In the genomic region with DNA sequence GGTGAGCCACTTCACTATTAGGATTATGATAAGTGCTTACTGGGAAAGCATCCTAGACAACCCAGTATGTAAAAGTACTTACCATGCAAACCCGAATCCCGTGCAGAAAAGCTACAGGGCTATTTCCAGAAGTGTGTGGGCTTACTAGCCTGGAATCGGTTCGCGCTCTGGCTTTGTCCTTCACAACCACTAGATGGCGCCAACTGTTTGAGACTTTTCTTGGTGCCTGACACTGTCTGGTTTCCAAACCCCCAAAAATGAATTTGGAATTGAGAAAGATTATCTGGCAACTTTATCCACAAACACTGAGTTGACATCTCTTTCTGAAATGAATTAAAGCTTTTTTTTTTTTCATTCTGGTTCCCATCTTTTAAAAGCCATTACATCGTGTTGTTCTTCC, we compare ENCODE assay signal across 9 mouse cellular contexts.
DNase-seq lines count a peak whose midpoint lies in the region; ATAC-seq and TF ChIP-seq lines count a peak whose summit lies in the region.
"Had no signal": no experiment of that assay in that cellular context is flagged by ENCODE, and none has a peak within 500 bp of the region (broad histone marks: within the 10 kb centered on the region; RNA-seq: fewer than 3 reads in every experiment).

No protein-coding gene starts in this region.

- TF ChIP-seq CTCF in thymus, adult 2 months (IDR thresholded peaks at IDR 0.05; ENCODE audit: borderline replicate concordance, control insufficient read depth, extremely low read depth, insufficient read depth, low read length, poor library complexity): no peak

- no peak overlapping the region for H3K4me2 ChIP-seq in forebrain, embryonic 15.5 days (replicated peaks)
- H3K4me2 ChIP-seq in limb, embryonic 13.5 days (replicated peaks): 0 out of 2 replicates have a peak overlapping the region, but pooled peaks have one; percentile 0
- H3K4me2 ChIP-seq: heart, embryonic 13.5 days had no signal

- no peaks in the 10 kb centered on the region for H3K4me1 ChIP-seq in thymus, adult 2 months (replicated peaks; ENCODE audit: control insufficient read depth, insufficient read depth, low read length)
- no peaks in the 10 kb centered on the region for H3K4me1 ChIP-seq in forebrain, embryonic 15.5 days
- H3K4me1 ChIP-seq in limb, embryonic 13.5 days: peaks cover 6% of the 10 kb centered on the region; the same call in 1 of the 2 replicates
- H3K4me1 ChIP-seq: heart, embryonic 13.5 days had no signal

- TF ChIP-seq POLR2A in thymus, adult 2 months (IDR thresholded peaks at IDR 0.05; ENCODE audit: control insufficient read depth, extremely low read depth, insufficient read depth, low read length, poor library complexity): no peak

- peak; percentile 3 for DNase-seq in thymus, adult 2 months
- no peak for DNase-seq in thymus, adult 18-20 months
- DNase-seq in c-Kit-positive CD71-positive TER-119-negative erythroid progenitor cells, embryonic 14.5 days (ENCODE audit: low read depth): peak; percentile 13
- DNase-seq in kidney, adult 8-10 months: peak; percentile 20 to 59
- peak; percentile 10 for DNase-seq in ovary, adult 18-20 months (ENCODE audit: low spot score)
- DNase-seq in urinary bladder, postnatal 4 days (ENCODE audit: low spot score in 2 of 2): peak; percentile 35 to 68

- H3K36me3 ChIP-seq in thymus, adult 2 months (ENCODE audit: control insufficient read depth, insufficient read depth, low read length): no peaks in the 10 kb centered on the region
- no peaks in the 10 kb centered on the region for H3K36me3 ChIP-seq in forebrain, embryonic 15.5 days
- no peaks in the 10 kb centered on the region for H3K36me3 ChIP-seq in limb, embryonic 13.5 days
- H3K36me3 ChIP-seq: heart, embryonic 13.5 days had no signal

- 6% methylated on average over 7 of the region's 7 CpGs for WGBS in thymus, adult 2 months
- 5% methylated on average over 7 of the region's 7 CpGs for WGBS in forebrain, embryonic 15.5 days
- WGBS in limb, embryonic 13.5 days: 4% methylated on average over 7 of the region's 7 CpGs

- H3K27me3 ChIP-seq in thymus, adult 2 months (ENCODE audit: control insufficient read depth, insufficient read depth, low read length): no peaks in the 10 kb centered on the region
- H3K27me3 ChIP-seq in forebrain, embryonic 15.5 days: peaks cover 66% of the 10 kb centered on the region
- H3K27me3 ChIP-seq in limb, embryonic 13.5 days: peaks cover 57% of the 10 kb centered on the region

- ATAC-seq in forebrain, embryonic 15.5 days (replicated peaks): peak; percentile 76
- peak; percentile 71 for ATAC-seq in limb, embryonic 13.5 days (ENCODE audit: low FRiP score, low read depth)

- H3K27ac ChIP-seq in thymus, adult 2 months (ENCODE audit: control insufficient read depth, insufficient read depth, low read length): no peak overlapping the region
- H3K27ac ChIP-seq in forebrain, embryonic 15.5 days (replicated peaks): no peak overlapping the region
- no peak overlapping the region for H3K27ac ChIP-seq in limb, embryonic 13.5 days
- H3K27ac ChIP-seq: heart, embryonic 13.5 days had no signal

- no peak overlapping the region for H3K9ac ChIP-seq in forebrain, embryonic 15.5 days (replicated peaks)
- H3K9ac ChIP-seq in limb, embryonic 13.5 days: no peak overlapping the region
- H3K9ac ChIP-seq: heart, embryonic 13.5 days had no signal

- H3K9me3 ChIP-seq in forebrain, embryonic 15.5 days: no peaks in the 10 kb centered on the region
- no peaks in the 10 kb centered on the region for H3K9me3 ChIP-seq in limb, embryonic 13.5 days
- H3K9me3 ChIP-seq: heart, embryonic 13.5 days had no signal

- H3K4me3 ChIP-seq in thymus, adult 2 months (ENCODE audit: control insufficient read depth, insufficient read depth, low read length): no peak overlapping the region
- H3K4me3 ChIP-seq in forebrain, embryonic 15.5 days: no peak overlapping the region
- H3K4me3 ChIP-seq in limb, embryonic 13.5 days: no peak overlapping the region
- H3K4me3 ChIP-seq: heart, embryonic 13.5 days had no signal

Comparison
In these comparisons a context has a peak if more than half of its experiments do, and no peak if none do; other contexts are left out.
1. DNase-seq: peak in thymus, adult 2 months (single experiment), c-Kit-positive CD71-positive TER-119-negative erythroid progenitor cells, embryonic 14.5 days (single experiment), kidney, adult 8-10 months (2 of 2), ovary, adult 18-20 months (single experiment) and urinary bladder, postnatal 4 days (2 of 2); none in thymus, adult 18-20 months (0 of 2).